Mouse (Mus musculus): ENCODE measurements around the gene Tmem98. TPM values are rescaled to one million over a fixed set of nuclear protein-coding genes. Genes with fewer than 3 reads are reported as not detected.

Tmem98 gene
- polyA plus RNA-seq, 1 experiment: 34.0 TPM

- H3K4me1 ChIP-seq (ENCODE audit: control insufficient read depth, insufficient read depth, low read length): 0 out of 2 replicates have a peak, but pooled peaks cover 3% of the 10 kb centered on the region
- DNase-seq: no peak
- H3K27me3 ChIP-seq (ENCODE audit: control insufficient read depth, insufficient read depth, low read length): no peaks in the 10 kb centered on the region
- no peak overlapping the region for H3K27ac ChIP-seq (ENCODE audit: insufficient read depth, low read length)
- TF ChIP-seq CTCF (IDR thresholded peaks at IDR 0.05; ENCODE audit: borderline replicate concordance, insufficient read depth, low read depth, low read length) (no peak), POLR2A (IDR thresholded peaks at IDR 0.05; ENCODE audit: borderline replicate concordance, insufficient read depth, low read length) (no peak)
- no peak overlapping the region for H3K4me3 ChIP-seq (replicated peaks; ENCODE audit: insufficient read depth, low read depth, low read length)
- WGBS: 40% methylated on average over 2 of the region's 2 CpGs
Measured at GRCm38 (mm10) chr11:80781535-80781934, 28.4 kb upstream of the Tmem98 start.

GRCm38 (mm10) chr11:80783460-80783859, 26.5 kb upstream of the Tmem98 start:
- no peak for DNase-seq
- H3K27ac ChIP-seq (ENCODE audit: insufficient read depth, low read length): no peak overlapping the region
- WGBS: 90% methylated on average over 7 of the region's 7 CpGs
- H3K4me3 ChIP-seq (replicated peaks; ENCODE audit: insufficient read depth, low read depth, low read length): no peak overlapping the region
- TF ChIP-seq CTCF (IDR thresholded peaks at IDR 0.05; ENCODE audit: borderline replicate concordance, insufficient read depth, low read depth, low read length): no peak
- TF ChIP-seq POLR2A (IDR thresholded peaks at IDR 0.05; ENCODE audit: borderline replicate concordance, insufficient read depth, low read length): no peak
- 0 out of 2 replicates have a peak, but pooled peaks cover 3% of the 10 kb centered on the region for H3K4me1 ChIP-seq (ENCODE audit: control insufficient read depth, insufficient read depth, low read length)
- no peaks in the 10 kb centered on the region for H3K27me3 ChIP-seq (ENCODE audit: control insufficient read depth, insufficient read depth, low read length)

DNA sequence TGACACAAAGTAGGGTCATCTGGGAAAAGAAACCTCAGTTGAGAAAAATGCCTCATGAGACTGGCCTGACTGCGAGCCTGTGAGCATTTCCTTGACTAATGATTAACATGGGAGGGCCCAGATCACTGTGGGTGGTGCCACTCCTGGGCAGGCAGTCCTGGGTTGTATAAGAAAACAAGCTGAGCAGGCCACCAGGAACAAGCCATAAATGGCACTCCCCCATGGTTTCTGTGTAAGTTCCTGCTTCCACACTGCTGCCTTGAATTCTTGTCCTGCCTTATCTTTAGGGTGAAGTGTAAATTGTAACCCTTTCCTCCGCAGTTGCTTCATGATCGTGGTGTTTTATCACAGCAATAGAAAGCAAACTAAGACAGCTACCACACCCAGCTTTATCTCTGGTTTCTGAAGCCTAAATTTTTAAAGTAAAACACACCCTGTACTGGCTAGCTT, 25.7 kb upstream of the Tmem98 start:
- no peak overlapping the region for H3K27ac ChIP-seq (ENCODE audit: insufficient read depth, low read length)
- WGBS: 92% methylated on average over 3 of the region's 3 CpGs
- H3K4me1 ChIP-seq (ENCODE audit: control insufficient read depth, insufficient read depth, low read length): 0 out of 2 replicates have a peak, but pooled peaks cover under 1% of the 10 kb centered on the region
- TF ChIP-seq POLR2A (IDR thresholded peaks at IDR 0.05; ENCODE audit: borderline replicate concordance, insufficient read depth, low read length): no peak
- no peak for TF ChIP-seq CTCF (IDR thresholded peaks at IDR 0.05; ENCODE audit: borderline replicate concordance, insufficient read depth, low read depth, low read length)
- DNase-seq: no peak
- no peak overlapping the region for H3K4me3 ChIP-seq (replicated peaks; ENCODE audit: insufficient read depth, low read depth, low read length)
- no peaks in the 10 kb centered on the region for H3K27me3 ChIP-seq (ENCODE audit: control insufficient read depth, insufficient read depth, low read length)

GRCm38 (mm10) chr11:80785672-80786071, 24.3 kb upstream of the Tmem98 start:
- H3K27me3 ChIP-seq (ENCODE audit: control insufficient read depth, insufficient read depth, low read length): no peaks in the 10 kb centered on the region
- no peak overlapping the region for H3K27ac ChIP-seq (ENCODE audit: insufficient read depth, low read length)
- no peak for DNase-seq
- TF ChIP-seq POLR2A (IDR thresholded peaks at IDR 0.05; ENCODE audit: borderline replicate concordance, insufficient read depth, low read length): no peak
- TF ChIP-seq CTCF (IDR thresholded peaks at IDR 0.05; ENCODE audit: borderline replicate concordance, insufficient read depth, low read depth, low read length): no peak
- H3K4me1 ChIP-seq (ENCODE audit: control insufficient read depth, insufficient read depth, low read length): no peaks in the 10 kb centered on the region
- WGBS: 88% methylated on average over 5 of the region's 5 CpGs
- no peak overlapping the region for H3K4me3 ChIP-seq (replicated peaks; ENCODE audit: insufficient read depth, low read depth, low read length)

DNA sequence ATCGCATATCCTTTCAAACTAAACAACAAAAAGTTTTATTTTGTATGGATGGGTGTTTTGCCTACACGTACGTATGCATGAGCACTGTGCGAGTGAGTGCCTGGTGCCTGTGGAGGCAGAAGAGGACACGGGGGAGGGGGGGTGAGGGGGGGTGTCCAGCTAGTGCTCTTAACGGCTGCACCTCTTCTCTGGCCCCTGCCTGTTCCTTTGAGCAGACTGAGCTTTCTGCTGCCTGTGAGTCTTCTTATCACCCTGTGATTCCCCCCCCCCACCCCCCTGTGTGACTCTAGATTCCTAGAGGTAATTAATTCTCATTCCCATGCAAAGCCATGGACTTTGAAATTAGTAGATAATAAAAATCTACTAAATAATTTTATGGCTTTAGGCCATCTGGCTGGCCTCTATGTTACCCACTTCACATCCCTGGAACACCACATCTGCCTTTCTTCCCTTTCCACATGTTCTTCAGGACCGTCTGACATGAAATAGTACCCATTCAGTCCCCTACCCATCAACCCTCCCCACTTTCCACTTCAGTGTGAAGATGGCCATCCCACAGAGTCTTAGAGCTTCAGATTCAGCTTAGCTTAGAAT, 20.2 kb upstream of the Tmem98 start:
- 78% methylated on average over 7 of the region's 7 CpGs for WGBS
- no peak for TF ChIP-seq POLR2A (IDR thresholded peaks at IDR 0.05; ENCODE audit: borderline replicate concordance, insufficient read depth, low read length)
- TF ChIP-seq CTCF (IDR thresholded peaks at IDR 0.05; ENCODE audit: borderline replicate concordance, insufficient read depth, low read depth, low read length): no peak
- no peak for DNase-seq
- no peak overlapping the region for H3K27ac ChIP-seq (ENCODE audit: insufficient read depth, low read length)
- no peaks in the 10 kb centered on the region for H3K27me3 ChIP-seq (ENCODE audit: control insufficient read depth, insufficient read depth, low read length)
- no peak overlapping the region for H3K4me3 ChIP-seq (replicated peaks; ENCODE audit: insufficient read depth, low read depth, low read length)
- H3K4me1 ChIP-seq (ENCODE audit: control insufficient read depth, insufficient read depth, low read length): no peaks in the 10 kb centered on the region

DNA sequence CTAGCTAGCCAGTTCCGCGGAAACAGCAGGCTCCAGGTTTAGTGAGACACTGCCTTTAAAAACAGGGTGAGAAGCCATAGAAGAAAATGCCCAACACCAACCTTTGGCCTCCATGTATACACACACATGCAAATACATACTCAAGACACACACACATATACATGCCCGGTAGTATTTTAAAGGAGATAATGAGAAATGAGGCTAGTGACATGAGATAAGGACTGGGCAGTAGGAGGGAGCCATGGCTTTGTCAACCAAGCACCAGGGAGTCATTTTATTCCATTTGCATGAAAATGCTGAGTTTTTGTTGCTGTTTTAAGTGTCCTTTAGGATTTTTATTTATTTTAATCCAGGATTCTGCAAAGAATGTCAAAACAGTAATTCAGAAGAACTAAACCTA, 19.6 kb upstream of the Tmem98 start:
- Histone ChIP-seq H3K4me3 (replicated peaks; ENCODE audit: insufficient read depth, low read depth, low read length) (no peak overlapping the region), H3K27ac (ENCODE audit: insufficient read depth, low read length) (no peak overlapping the region), H3K4me1 (ENCODE audit: control insufficient read depth, insufficient read depth, low read length) (no peaks in the 10 kb centered on the region), H3K27me3 (ENCODE audit: control insufficient read depth, insufficient read depth, low read length) (no peaks in the 10 kb centered on the region)
- no peak for DNase-seq
- no peak for TF ChIP-seq CTCF (IDR thresholded peaks at IDR 0.05; ENCODE audit: borderline replicate concordance, insufficient read depth, low read depth, low read length)
- no peak for TF ChIP-seq POLR2A (IDR thresholded peaks at IDR 0.05; ENCODE audit: borderline replicate concordance, insufficient read depth, low read length)
- 65% methylated on average over 3 of the region's 3 CpGs for WGBS

DNA sequence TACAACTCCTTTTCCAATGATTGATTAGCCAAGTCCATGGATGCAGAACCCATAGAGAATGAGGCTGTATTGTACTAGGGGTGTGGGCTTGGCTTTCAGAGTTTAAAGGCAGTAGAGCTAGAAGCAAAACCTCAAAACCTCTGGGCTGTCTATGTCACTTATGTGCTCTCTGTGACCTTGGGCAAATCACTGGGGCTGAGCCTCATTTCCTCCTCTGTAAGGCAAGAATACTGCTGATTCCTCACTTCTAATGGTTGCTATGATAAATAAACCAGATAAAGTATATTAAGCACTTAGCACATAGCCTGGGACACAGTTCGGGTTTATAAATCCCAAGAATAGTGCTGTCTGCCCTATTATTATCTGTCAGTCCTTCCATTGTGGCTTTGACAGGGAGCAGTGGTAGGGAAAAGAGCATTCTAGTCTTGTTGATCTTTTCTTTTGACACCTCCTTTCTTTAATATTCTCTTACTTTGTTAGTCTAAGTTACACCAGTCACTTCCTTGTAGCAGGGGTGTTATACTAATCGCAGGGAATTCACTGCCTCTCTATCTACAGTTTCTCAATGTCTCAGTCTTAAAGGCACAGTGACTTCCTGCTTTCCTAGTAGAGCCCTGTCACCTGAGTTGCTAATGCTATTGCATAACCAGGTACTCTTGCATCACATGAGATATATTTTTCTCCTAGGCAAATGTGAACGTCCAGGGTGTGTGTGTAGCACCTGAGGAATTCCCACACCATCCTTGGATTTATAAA, 18.1 kb upstream of the Tmem98 start:
- no peak overlapping the region for H3K27ac ChIP-seq (ENCODE audit: insufficient read depth, low read length)
- no peaks in the 10 kb centered on the region for H3K27me3 ChIP-seq (ENCODE audit: control insufficient read depth, insufficient read depth, low read length)
- TF ChIP-seq CTCF (IDR thresholded peaks at IDR 0.05; ENCODE audit: borderline replicate concordance, insufficient read depth, low read depth, low read length): no peak
- TF ChIP-seq POLR2A (IDR thresholded peaks at IDR 0.05; ENCODE audit: borderline replicate concordance, insufficient read depth, low read length): no peak
- no peak overlapping the region for H3K4me3 ChIP-seq (replicated peaks; ENCODE audit: insufficient read depth, low read depth, low read length)
- no peak for DNase-seq
- WGBS: 72% methylated on average over 3 of the region's 3 CpGs
- no peaks in the 10 kb centered on the region for H3K4me1 ChIP-seq (ENCODE audit: control insufficient read depth, insufficient read depth, low read length)

DNA sequence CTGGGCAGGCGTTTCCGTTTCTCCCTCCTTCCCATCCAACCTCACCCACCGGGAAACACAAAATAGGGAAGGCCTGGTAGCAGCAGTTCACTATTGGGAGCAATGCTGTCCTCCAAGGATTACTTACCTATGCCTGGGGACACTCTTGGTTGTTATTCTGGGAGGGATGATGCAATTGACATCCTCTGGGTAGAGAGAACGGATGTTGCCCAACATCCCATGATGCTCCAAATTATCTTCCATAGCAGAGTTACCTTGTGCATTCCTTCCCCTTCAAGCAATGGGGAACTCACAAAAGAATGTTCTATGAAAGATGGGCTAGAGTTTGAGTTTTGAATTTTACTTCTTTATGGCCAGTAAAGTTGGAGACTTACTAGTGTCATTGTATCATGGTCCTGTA, 16.6 kb upstream of the Tmem98 start:
- Histone ChIP-seq H3K27ac (ENCODE audit: insufficient read depth, low read length) (no peak overlapping the region), H3K27me3 (ENCODE audit: control insufficient read depth, insufficient read depth, low read length) (no peaks in the 10 kb centered on the region), H3K4me3 (replicated peaks; ENCODE audit: insufficient read depth, low read depth, low read length) (no peak overlapping the region), H3K4me1 (ENCODE audit: control insufficient read depth, insufficient read depth, low read length) (no peaks in the 10 kb centered on the region)
- 89% methylated on average over 4 of the region's 4 CpGs for WGBS
- no peak for TF ChIP-seq CTCF (IDR thresholded peaks at IDR 0.05; ENCODE audit: borderline replicate concordance, insufficient read depth, low read depth, low read length)
- no peak for TF ChIP-seq POLR2A (IDR thresholded peaks at IDR 0.05; ENCODE audit: borderline replicate concordance, insufficient read depth, low read length)
- no peak for DNase-seq

Data from cerebellum, adult 2 months (tissue).